Mouse (Mus musculus) cerebellum, postnatal 36 days (tissue): ENCODE results near the gene Fcor.

Source experiments
- DNase-seq, 2 experiments: peaks; one replicate each; pipeline ENCODE4 v3.0.0; 2021 to 2022; ENCODE audit warnings: mixed read lengths in 2 of 2

Fcor gene

DNA sequence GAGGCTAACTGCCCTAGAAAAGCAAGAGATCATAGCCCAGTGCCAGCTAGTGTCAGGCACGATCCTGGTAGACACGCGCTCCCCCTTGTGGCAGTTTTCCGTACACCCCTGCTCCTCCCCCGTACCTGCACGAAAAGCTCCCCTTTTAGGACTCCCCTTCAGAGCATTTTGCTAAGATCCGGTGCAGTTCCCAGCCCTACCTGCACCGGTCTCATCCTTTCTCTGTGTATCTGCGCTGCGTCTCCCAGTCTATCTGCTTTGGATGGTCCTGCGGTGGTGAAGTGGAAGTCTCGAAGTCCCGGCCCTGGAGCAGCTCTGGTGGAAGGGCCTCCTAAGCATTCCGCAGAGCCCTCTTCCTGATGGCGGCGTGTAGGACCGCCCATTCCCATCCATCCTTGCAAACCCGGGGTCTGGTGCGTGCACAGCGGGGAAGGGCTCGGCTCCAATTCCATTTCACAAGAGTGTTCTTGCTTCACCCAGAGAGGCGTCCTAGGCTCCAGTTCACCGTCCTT is at the start of gene Fcor:
Gene Fcor, minus strand, starts transcription at position 383 of the 512 bp plus-strand sequence.
- DNase-seq: peak; percentile 92

DNA sequence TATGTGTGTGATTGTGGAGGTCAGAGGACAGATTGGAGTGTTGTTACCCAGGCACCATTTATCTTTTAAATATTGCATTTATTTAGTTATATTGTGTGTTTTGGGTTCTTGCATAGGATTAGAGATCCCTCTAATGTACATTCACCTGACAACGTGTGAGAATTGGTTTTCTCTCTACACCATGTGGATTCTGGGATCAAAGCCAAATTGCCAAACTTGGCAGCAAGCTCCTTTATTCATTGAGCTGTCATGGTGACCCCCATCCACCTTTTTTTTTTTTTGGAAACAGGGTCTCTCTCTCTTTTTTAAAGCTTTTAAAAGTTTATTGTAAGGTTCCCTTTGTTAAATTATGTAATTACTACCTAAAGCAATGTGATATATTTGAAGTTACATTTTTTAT is 48.9 kb upstream of the Fcor start:
- DNase-seq: no peak

DNA sequence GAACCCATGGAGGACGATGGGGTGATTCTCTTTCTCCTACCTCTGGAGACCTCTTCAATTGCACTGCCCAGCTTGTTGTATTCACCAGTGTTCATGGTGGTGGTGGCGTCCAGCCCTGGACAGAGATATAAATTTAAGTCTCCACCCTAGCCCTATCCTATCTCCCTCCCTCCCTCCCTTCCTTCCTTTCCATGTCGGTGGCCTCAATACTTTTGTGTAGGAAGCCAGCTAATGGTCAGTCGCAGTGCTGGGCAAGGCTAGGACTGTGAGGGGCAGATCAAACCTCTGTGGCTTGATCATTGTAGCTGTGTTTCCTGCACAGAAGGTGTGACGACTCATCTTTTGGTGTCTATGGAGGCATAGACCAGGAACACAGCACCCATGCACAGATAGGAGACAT is 48.4 kb upstream of the Fcor start, which contains the start of gene Clec4g:
Gene Clec4g, minus strand, starts transcription at position 101 of the 400 bp plus-strand sequence.
- DNase-seq: no peak

DNA sequence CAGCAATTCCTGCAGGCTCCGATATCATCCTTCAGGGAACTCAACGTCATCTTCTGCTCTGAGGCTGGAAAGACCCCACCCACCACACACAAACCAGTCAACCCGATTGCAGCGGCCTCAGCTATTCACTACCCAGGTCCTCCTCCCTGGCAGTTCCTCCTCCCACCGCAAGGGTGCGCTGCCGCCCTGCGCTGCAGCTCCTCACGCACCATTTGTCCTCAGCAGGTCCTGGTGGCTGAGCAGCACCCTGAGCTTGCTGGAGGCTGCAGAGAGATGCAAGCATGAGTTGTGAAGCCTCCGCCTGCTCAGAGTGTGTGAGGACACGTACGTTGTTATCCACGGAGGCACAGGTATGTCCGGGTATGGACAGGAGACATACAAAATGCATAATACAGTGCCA is 46.4 kb upstream of the Fcor start:
- DNase-seq: peak; percentile 64 to 68

DNA sequence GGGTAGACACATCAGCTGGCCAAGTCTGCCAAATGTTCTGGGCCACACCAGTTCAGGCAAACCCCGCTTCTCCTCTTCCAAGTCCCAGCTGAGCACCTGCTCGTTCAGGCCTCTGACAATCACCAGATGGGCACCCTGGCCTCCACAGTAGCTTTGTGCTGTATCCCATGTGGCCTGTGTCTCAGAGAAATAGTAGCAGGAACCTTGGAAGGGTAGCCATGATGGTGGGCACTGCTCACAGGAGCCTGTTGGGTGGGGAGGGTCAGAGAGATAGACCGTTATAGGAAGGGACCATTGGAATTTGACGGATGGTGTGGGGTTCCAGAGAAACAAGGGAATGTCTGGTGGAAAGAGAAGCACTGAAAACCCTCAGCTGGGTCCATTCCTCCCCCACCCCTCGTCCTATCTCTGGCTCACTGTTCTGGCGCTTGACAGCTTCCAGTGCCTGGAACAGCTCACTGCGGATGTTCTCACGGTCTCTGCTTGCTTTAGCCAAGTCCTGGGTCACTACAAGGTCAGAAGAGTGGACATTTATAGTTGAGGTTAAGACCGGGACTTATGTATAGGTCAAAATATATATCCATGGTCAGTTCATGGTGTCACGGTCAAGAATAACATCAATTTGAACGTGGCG is 45.3 kb upstream of the Fcor start:
- DNase-seq: no peak

DNA sequence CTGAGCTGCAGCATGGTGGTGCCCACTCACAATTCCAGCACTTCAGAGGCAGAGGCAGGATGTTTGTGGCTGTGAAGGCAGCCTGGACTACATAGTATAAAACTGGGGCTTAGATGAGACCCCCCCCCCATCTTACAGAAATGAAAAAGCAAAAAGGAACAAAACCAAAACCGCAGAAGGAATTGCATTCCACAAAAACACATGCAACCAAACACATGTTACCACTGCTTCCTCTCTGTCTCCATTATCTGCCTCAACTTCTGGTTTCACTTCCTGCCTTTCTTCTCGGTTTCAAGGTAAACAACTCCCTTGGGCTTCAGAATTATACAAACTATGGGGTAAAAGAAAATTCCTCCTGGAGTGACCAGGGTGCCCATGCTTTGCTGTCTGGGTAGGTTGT is 39.5 kb upstream of the Fcor start:
- no peak for DNase-seq

DNA sequence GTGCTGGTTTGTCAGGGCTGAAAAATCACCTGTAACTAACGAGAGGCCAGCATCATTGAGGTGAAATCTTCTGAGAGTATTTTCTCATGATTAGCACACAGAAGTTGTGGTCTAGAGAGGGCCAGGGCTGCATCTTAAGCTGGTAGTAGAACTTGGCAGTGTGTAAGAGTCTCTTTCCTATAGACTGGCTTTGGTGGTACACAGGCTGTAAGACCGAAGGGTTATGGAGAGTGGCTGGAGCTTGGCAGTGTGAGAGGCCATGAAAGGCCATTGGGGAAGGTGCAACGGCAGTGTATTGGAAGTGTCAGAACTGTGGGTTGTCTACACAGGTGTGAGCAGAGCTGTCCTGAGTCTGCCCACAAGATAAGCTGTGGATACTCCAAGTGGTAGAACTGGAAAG is 38.1 kb upstream of the Fcor start:
- DNase-seq: no peak

DNA sequence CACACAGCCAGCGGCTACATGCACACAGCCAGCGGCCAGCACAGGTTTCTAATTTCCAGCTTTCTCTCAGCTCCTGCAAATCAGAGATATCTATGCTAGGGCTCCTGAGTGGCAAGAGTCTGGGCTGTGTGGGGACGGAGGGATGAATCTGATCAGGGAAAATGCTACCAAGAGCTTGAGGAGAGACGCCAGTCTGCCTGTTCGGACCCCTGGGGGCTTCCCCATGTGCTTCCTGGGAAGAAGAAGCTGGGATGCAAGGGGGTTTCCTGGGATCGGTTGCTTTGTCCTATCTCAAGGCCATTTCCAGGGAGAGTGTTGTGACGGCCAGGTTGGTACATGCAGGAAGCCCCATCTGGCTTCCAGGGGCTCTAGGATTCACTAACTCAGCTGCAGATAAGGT is 35.4 kb upstream of the Fcor start:
- DNase-seq: no peak

DNA sequence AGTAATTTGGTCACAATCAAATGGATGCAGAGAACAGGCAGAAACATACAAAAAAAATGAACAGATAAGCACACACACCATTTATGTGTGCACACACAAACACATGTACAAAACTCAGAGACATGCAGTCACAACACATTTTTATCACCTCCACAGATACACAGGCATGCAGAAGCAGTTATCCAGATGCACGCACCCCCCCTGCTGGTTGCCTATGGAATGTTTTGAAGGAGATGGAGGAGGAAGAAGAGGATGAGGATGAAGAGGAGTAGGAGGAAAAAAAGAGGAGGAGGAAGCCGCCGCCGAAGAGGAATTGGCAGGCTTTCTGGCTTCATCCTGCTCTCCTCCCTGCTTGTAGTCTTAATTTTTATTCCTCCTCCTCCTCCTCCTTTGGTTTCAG is 33.5 kb upstream of the Fcor start:
- peak; percentile 13 to 18 for DNase-seq

DNA sequence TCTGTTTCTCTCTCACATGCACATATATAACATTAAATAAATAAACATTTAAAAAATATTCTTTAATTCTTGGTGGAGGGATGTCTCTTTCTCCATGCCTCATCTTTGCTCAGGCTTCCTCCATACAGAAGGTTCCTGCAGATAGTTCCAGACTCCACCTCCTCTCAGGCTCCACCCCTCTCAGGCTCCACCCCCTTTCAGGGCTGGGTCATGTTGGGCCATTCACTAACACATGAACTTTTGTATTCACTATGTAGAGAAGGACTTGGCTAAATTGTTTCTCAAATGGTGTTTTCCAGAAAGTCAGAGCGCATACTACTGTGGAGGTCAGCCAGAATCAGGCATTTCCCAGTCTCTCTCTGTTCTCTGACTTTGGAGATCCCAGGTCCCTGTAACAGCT is 29.3 kb upstream of the Fcor start:
- DNase-seq: no peak

DNA sequence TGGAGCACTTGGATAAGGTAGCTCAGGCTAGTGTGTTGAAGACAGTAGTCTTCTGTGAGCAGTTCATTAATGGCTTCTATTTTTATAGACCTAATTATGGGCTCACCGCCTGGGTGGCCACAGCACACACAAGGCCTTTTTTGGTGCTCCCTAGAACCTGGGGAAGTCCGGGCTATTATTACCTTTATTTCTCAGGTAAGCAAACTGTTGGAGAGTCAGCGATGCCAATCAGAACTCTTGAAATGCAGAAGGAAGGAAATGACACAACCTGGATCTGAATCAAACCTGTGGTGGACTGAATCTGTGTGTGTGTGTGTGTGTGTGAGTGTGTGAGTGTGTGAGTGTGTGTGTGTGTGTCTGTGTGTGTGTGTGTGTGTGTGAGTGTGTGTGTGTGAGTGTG is 22.0 kb upstream of the Fcor start, which contains the start of gene Fcer2a:
Gene Fcer2a, minus strand, starts transcription at position 55 of the 400 bp plus-strand sequence.
- DNase-seq: no peak

DNA sequence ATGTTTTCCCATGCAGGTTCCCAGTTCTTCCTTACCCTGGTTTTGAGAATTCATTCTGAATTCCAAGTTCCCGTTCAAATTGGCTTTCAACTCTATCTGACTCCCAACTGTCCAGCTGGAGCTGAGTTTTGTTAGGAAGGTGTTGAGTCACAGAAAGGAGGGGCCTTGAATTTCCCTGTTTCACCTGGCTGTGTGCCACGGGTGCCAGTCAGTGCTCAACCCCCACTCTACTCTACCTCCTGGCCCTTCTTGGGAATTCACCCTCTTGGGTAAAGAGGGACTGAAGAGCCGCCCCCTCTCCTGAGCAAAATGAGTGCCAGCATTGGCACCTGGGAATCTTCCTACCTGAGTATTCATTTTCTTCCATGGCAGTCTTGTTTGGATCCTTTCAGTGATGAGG is 18.6 kb upstream of the Fcor start:
- DNase-seq: no peak

DNA sequence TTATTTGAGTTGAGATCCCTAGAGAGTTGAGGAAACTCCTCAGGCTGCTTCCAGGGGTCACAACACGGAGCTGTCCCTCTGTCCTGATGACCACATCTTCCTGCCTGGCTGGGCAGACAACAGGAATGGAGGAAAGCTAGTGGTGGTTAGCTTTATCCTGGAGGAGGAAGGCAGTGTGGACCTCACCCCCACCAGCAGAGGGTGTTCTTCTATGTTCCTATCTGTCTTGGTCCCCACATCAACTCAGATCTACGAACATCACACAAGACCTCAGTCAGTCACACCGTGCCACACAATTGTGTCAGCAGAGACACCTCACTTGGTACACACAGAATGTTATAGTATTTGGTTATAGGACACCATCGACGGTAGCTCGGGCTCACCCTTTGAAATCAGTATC is 15.4 kb upstream of the Fcor start:
- DNase-seq: no peak

DNA sequence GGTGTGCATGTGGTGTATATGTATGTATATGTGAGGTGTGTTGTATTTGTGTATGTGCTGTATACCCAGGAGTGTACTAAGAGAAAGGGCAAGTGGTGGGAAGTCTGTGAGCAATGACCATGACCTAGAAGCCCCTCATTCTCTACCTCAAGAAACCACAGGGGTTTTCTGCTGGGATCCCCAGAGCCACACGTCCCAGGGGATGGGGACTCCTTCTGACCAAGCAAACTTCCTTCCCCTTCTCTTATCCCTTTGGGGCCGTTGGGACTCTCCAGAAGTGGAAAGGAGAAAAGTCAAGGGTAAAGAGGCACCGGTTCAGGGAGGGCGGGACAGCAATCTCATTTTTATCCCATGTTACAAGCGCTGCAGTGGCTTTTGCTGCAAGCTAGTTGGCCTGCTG is 13.3 kb upstream of the Fcor start:
- DNase-seq: no peak

DNA sequence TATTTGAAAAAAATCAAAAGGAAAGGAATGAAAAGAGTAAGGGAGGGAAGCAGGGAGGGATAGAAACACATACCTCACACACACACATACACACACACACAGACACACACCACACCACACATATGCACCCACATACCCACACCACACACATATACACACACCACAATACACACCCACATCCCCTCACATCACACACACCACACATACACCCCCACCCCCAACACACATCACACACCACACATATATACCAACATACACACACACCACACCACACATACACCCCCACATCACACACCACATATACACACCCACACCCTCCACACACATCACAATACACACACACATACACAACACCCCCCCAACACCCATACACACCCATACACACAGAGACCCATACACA is 12.4 kb upstream of the Fcor start:
- DNase-seq: no peak

DNA sequence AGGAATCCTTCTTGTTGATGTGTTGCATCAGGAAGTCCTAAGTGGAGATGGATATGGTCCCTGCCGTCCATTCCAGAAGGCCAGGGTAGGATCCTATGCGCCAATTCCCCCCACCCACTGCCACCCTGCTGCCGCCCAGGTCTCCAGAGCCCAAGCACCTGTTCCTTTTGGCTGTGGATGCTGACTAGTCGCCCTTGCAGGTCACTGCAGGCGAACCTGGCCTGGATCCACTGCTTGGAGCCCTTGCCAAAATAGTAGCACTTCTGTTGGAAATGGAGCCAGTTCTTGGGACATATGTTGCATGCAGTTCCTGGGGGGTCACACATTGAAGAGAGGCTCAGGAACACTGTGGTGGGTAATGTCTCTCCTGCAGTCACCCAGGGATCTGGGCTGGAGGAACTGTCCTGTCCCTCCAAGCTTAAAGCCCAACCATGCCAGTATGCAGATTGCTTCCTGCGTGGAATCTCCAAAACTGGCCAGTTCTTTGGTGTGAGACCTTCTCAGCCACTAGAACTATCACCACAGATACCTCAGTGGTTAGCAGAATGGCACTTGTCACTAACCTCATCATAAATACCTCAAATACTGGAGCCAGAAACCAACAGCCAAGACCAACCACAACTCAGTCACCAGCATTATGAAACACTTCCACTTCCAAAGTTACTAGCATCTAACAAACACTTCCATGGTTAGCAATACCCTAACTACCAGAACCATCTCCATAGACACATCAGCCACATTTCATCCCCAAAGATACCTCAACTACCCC is 11.4 kb upstream of the Fcor start:
- DNase-seq: peak; percentile 81 to 83

DNA sequence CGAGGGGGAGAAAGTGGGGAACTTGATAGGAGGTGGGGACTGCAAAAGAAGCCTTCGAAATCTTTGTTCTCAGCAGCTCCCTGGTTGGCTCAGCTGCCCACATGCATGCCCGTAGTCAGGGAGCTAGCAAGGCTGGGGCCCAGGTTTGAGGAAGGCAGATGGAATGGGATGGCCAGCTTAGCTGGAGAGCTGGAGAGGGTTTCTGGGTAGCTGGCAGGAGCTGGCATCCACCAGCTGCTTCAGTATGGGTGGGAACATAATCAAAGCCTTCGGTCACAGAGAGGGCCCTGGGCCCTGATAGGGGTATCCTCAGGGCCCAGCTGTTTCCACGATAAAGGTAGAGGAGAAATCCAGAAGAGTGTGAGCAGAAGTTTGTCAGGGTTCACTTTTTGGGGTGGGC is 10.3 kb upstream of the Fcor start:
- DNase-seq: peak in 1 of 2 experiments; percentile 23

DNA sequence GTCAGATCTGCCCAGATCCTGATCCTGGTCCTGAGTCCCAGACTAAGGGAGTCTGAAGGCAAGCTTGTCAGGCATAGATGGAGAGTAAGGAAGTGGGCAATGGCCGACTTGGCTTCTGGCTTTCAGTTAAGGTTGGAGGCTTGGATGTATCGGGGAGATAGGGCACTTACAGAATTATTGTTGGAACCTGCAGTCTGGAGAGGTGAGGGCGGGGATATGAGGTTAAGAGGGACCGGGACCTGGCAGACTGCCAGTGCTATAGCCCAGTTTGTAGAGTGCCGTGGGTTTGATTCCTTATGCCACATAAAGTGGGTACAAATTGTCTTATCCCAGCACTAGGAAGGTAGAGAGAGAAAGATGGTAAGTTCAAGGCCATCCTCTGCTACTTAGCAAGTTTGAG is 7.5 kb upstream of the Fcor start:
- DNase-seq: peak in 1 of 2 experiments; percentile 28

DNA sequence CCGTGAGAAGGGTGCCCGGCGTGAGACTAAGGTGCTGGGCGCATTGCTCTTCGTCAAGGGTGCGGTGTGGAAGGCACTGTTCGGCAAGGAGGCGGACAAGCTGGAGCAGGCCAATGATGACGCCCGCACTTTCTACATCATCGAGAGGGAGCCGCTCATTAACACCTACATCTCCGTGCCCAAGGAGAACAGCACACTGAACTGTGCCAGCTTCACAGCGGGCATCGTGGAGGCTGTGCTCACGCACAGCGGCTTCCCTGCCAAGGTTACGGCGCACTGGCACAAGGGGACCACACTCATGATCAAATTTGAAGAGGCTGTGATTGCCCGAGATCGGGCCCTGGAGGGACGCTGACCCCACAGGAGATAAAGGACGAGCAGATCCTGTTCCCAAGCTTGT is 7.1 kb upstream of the Fcor start:
- peak; percentile 53 to 63 for DNase-seq

DNA sequence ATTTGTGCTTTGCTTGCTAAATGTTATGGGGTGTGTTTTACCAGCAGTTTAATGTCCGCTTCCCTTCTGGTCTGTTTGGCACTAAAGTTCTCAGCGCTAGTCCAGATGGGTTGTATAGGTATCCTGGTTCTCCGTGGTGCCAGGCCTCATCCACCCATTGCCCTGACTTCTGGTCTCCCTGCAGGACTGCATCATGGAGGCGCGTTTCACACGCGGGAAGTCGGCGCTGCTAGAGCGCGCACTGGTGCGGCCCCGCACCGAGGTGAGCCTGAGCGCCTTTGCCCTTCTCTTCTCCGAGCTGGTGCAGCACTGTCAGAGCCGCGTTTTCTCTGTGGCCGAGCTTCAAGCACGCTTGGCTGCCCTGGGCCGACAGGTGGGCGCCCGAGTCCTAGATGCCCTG is 6.7 kb upstream of the Fcor start:
- DNase-seq: no peak

DNA sequence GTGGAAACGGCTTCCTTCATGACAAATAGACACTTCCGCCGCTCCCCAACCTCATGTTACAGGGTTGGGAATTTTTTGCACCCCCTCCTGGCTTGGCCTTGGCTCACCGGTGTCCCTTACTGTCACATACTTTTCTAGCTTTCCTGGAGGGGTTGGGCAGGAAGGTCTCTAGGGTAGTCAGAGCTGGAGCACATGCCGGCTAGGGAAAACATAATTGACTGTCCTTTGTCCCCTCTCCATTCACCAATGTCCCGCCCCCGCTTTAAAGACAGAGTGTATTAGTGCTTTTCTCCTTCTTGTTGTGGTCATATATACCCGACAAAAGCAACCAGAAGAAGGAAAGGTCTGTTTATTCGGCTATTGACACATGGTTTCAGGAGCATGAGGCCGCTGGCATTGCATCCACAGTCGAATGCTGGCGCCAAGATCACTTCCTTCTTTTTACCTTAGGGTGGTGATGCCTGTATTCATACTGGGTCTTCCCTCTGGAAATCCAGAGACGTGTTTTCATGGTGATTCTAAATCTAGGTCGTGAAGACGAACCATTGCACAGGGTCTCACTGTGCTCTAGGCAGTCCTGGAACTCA is 4.9 kb upstream of the Fcor start:
- DNase-seq: no peak

DNA sequence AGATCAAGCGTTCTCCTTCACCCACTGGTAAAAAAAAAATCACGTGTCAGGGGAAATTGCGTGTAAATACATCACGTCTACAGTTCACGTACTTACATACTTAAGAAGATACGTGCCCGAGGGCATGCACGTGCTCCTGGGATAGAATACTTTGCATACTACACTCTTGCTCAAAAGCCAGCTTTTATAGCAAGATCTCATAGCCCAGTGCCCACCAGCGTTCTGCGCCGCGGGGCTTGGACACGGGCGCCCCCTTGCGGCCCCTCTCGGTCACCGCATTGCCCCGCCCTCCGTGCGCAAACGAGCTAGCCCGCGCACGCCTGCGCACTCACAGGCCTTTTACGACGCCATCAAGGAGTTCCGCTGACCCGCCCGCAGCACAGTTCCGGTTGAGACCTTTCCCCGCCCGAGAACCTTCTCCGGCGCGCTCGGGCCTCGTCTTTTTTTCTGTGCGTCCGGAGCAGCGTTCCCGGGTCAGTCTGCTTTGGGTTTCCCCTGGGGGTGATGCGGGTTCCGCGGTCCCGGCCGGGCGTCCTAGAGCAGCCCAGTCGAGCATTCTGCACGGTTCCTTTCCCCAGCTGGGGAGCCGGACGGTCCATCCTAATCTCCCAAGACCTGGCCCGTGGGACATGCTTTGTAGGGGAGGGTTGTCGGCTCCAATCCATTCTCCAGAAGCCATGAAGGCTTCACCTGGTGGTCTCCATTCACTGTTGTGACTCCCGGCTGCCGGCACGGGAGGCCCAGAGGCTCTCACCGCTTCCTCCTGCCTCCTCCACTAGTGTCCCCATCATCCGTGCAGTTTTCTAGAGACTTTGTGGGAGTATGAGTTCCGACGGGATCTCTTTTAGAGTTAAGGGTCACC is 4.2 kb upstream of the Fcor start, which contains the start of gene Trappc5:
Gene Trappc5, plus strand, starts transcription at position 169 of the 862 bp plus-strand sequence.
- peak; percentile 96 for DNase-seq

DNA sequence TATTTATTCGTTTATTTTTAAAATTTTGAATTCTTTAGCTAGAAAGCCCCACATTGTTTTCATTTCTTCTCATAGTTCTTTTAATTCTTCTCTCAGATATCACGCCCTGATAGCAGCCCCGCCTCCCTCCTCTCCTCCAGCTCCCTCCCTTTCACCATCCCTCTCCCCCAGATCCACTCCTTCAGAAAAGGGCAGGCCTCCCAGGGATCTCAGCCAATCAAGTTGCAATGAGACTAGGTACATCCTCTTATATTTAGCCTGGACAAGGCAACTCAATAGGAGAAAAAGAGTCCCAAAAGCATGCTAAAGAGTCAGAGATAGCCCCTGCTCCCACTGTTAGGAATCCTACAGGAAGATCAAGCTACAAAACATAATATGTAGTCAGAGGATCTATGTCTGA is 2.5 kb upstream of the Fcor start:
- no peak for DNase-seq
